Mouse (Mus musculus): Measurements from ENCODE around the gene Gm37419.

Gm37419 gene

GRCm38 (mm10) chr16:23981925-23982851, 6.1 kb upstream of the Gm37419 start:
- Histone ChIP-seq H3K4me3 (replicated peaks; ENCODE audit: low read length) (peak overlapping the region; percentile 60), H3K36me3 (ENCODE audit: insufficient read depth, low read length) (no peaks in the 10 kb centered on the region), H3K9me3 (ENCODE audit: low read length) (no peaks in the 10 kb centered on the region), H3K27me3 (ENCODE audit: insufficient read depth, low read length) (peaks cover 70% of the 10 kb centered on the region), H3K4me1 (replicated peaks; ENCODE audit: low read depth, low read length) (peaks cover 62% of the 10 kb centered on the region)
- TF ChIP-seq POU5F1 (IDR thresholded peaks at IDR 0.05; ENCODE audit: borderline replicate concordance, low read length) = no peak
- no peak for TF ChIP-seq NANOG (IDR thresholded peaks at IDR 0.05; ENCODE audit: borderline replicate concordance, low read length)
- peak; percentile 54 for TF ChIP-seq CTCF (conservative IDR thresholded peaks at IDR 0.05; ENCODE audit: low read length)

GRCm38 (mm10) chr16:23982891-23983588, 5.2 kb upstream of the Gm37419 start:
- peak; percentile 21; the same call in 1 of the 2 replicates for TF ChIP-seq CTCF (conservative IDR thresholded peaks at IDR 0.05; ENCODE audit: low read length)
- TF ChIP-seq NANOG (IDR thresholded peaks at IDR 0.05; ENCODE audit: borderline replicate concordance, low read length) = no peak
- H3K36me3 ChIP-seq (ENCODE audit: insufficient read depth, low read length) = no peaks in the 10 kb centered on the region
- H3K4me1 ChIP-seq (replicated peaks; ENCODE audit: low read depth, low read length) = peaks cover 62% of the 10 kb centered on the region
- H3K4me3 ChIP-seq (replicated peaks; ENCODE audit: low read length) = peak overlapping the region; percentile 60
- no peaks in the 10 kb centered on the region for H3K9me3 ChIP-seq (ENCODE audit: low read length)
- H3K27me3 ChIP-seq (ENCODE audit: insufficient read depth, low read length) = peaks cover 73% of the 10 kb centered on the region

DNA sequence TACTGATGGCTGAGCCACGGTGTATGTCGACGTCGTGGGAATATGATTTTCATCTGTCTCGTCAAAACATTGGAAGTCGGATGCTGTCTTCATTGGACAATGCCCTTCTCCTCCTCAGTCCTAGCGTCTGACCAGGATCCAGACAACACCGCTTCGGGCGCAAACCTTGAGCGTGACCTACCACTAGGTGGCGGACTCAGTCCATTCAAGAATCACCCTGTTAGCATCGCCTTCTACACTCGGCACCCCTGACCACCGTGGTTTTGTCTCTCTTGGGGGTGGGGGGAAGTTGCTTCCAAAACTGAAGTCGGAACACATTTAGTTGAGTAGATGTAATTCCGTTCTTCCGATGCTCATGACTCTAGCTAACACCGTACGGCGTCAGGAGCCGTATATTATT, 4.1 kb upstream of the Gm37419 start:
- peak overlapping the region; percentile 60; the same call in 1 of the 2 replicates for H3K4me3 ChIP-seq (replicated peaks; ENCODE audit: low read length)
- no peaks in the 10 kb centered on the region for H3K9me3 ChIP-seq (ENCODE audit: low read length)
- H3K36me3 ChIP-seq (ENCODE audit: insufficient read depth, low read length) = no peaks in the 10 kb centered on the region
- peaks cover 62% of the 10 kb centered on the region for H3K4me1 ChIP-seq (replicated peaks; ENCODE audit: low read depth, low read length)
- TF ChIP-seq CTCF (conservative IDR thresholded peaks at IDR 0.05; ENCODE audit: low read length) = peak; percentile 62
- TF ChIP-seq NANOG (IDR thresholded peaks at IDR 0.05; ENCODE audit: borderline replicate concordance, low read length) = no peak
- peaks cover 69% of the 10 kb centered on the region for H3K27me3 ChIP-seq (ENCODE audit: insufficient read depth, low read length)

DNA sequence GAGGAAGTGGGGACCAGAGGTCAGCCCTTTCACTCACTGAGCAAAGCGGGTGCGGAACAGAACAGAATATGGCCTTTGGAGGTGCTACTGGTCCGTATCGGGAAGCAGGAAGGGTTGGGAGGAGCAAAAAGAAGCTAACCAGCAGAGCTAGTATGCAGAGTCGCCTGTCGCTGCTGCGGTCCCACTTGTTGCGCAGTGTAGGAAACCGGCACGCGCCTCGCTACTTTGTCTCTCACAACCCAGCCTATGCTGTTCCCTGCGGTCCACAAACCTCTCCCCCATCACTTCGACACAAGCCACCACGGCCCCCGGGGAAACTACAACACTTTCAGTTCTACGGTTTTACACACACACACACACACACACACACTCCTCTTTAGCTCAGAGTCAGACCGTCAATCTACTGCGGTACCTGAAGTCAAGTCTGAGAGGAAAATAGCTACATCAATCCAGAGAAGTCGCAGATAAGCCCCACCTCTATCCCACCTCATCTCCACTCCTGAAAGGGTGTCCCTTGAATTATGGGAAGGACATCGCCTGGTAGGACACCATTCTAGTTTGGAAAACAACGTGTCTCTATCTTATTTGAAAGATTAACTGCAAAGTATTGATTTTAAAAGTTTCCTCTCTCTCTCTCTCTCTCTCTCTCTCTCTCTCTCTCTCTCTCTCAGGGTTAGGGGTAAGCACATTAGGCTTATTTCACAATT, 3.4 kb upstream of the Gm37419 start:
- Histone ChIP-seq H3K4me3 (replicated peaks; ENCODE audit: low read length) (peak overlapping the region; percentile 60), H3K9me3 (ENCODE audit: low read length) (no peaks in the 10 kb centered on the region), H3K4me1 (replicated peaks; ENCODE audit: low read depth, low read length) (peaks cover 66% of the 10 kb centered on the region), H3K27me3 (ENCODE audit: insufficient read depth, low read length) (peaks cover 64% of the 10 kb centered on the region), H3K36me3 (ENCODE audit: insufficient read depth, low read length) (no peaks in the 10 kb centered on the region)
- TF ChIP-seq CTCF (conservative IDR thresholded peaks at IDR 0.05; ENCODE audit: low read length) (no peak), NANOG (IDR thresholded peaks at IDR 0.05; ENCODE audit: borderline replicate concordance, low read length) (no peak), POU5F1 (IDR thresholded peaks at IDR 0.05; ENCODE audit: borderline replicate concordance, low read length) (no peak)

DNA sequence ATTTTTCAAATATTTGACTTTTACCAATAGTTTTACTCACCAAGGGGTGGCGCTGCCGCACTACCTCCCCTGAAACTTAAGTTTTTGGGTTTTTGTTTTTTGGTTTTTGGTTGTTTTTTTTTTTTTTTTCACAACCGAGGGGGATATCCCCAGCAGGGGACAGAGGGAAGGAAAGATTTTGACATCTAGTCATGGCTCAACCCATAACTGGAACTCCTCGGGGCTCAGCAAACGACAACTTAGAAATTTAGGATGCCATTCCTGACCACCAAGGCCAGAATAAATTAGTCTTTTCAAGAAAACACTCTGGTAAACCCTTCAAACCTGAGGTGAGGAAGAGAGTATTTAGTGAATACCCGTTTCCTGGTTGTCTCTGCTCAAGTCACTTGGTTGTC, 2.8 kb upstream of the Gm37419 start:
- TF ChIP-seq CTCF (conservative IDR thresholded peaks at IDR 0.05; ENCODE audit: low read length) = peak; percentile 26
- no peak for TF ChIP-seq POU5F1 (IDR thresholded peaks at IDR 0.05; ENCODE audit: borderline replicate concordance, low read length)
- Histone ChIP-seq H3K4me1 (replicated peaks; ENCODE audit: low read depth, low read length) (peaks cover 66% of the 10 kb centered on the region), H3K27me3 (ENCODE audit: insufficient read depth, low read length) (peaks cover 64% of the 10 kb centered on the region), H3K4me3 (replicated peaks; ENCODE audit: low read length) (no peak overlapping the region), H3K9me3 (ENCODE audit: low read length) (no peaks in the 10 kb centered on the region), H3K36me3 (ENCODE audit: insufficient read depth, low read length) (no peaks in the 10 kb centered on the region)

DNA sequence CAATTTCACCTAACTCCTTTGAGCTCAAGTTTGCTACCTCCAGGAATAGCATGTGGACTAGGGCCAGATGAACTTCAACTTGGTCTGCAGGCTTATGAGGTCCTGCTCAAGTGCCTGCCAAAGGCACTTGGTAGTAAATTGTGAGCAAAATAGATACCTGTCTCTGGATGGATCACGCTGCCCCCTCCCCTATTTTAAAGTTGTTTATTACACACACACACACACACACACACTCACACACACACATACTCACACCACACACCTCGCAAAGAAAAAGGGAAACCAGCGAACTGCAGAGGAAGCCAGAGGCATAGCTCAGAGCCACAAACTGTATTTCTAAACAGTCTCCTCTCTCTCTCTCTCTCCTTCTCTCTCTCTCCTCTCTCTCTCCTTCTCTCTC, 2.1 kb upstream of the Gm37419 start:
- Histone ChIP-seq H3K27me3 (ENCODE audit: insufficient read depth, low read length) (peaks cover 60% of the 10 kb centered on the region), H3K4me3 (replicated peaks; ENCODE audit: low read length) (peak overlapping the region; percentile 83; the same call in 1 of the 2 replicates), H3K9me3 (ENCODE audit: low read length) (no peaks in the 10 kb centered on the region), H3K4me1 (replicated peaks; ENCODE audit: low read depth, low read length) (peaks cover 62% of the 10 kb centered on the region), H3K36me3 (ENCODE audit: insufficient read depth, low read length) (no peaks in the 10 kb centered on the region)
- no peak for TF ChIP-seq NANOG (IDR thresholded peaks at IDR 0.05; ENCODE audit: borderline replicate concordance, low read length)
- no peak for TF ChIP-seq POU5F1 (IDR thresholded peaks at IDR 0.05; ENCODE audit: borderline replicate concordance, low read length)
- TF ChIP-seq CTCF (conservative IDR thresholded peaks at IDR 0.05; ENCODE audit: low read length) = no peak

GRCm38 (mm10) chr16:23986871-23987270, 1.4 kb upstream of the Gm37419 start:
- H3K36me3 ChIP-seq (ENCODE audit: insufficient read depth, low read length) = no peaks in the 10 kb centered on the region
- peaks cover 60% of the 10 kb centered on the region for H3K4me1 ChIP-seq (replicated peaks; ENCODE audit: low read depth, low read length)
- H3K4me3 ChIP-seq (replicated peaks; ENCODE audit: low read length) = peak overlapping the region; percentile 83
- H3K9me3 ChIP-seq (ENCODE audit: low read length) = no peaks in the 10 kb centered on the region
- peaks cover 53% of the 10 kb centered on the region for H3K27me3 ChIP-seq (ENCODE audit: insufficient read depth, low read length)
- TF ChIP-seq NANOG (IDR thresholded peaks at IDR 0.05; ENCODE audit: borderline replicate concordance, low read length) = no peak
- TF ChIP-seq CTCF (conservative IDR thresholded peaks at IDR 0.05; ENCODE audit: low read length) = no peak
- no peak for TF ChIP-seq POU5F1 (IDR thresholded peaks at IDR 0.05; ENCODE audit: borderline replicate concordance, low read length)
